Mouse (Mus musculus): ENCODE data around the gene Stub1.

The Stub1 gene

DNA sequence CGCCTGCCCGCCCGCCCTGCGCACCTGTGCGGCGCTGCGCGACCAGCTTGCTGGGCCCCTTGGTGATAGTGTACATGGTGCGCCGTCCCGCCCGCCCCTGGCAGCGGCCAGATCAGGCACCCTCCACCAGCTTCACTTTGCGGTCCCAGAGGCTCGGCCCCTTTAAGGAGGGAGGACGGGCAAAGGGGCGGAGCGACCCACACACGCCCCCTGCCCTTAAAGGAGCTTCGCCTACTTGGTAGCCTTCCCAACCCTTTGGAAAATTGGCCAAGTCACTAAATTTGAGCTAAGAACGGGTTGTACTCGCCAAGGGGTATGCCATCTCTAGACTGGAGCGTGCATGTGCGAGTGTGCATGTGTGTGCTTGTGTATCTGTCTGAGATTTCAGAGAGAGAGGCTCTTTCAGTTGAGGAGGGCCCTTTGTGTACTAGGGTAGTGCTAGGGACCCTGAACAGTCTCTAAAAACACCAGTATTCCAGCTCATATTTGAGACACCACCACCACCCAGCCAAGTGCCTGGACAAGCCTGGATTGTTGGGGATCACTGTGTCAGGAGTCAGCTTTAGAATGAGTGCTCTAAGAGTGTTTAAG is 35.5 kb upstream of the Stub1 start, which contains the start of gene Mcrip2:
Gene Mcrip2, minus strand, starts transcription at position 164 of the 591 bp plus-strand sequence.
- DNase-seq (ENCODE audit: low read depth), result peak; percentile 81

DNA sequence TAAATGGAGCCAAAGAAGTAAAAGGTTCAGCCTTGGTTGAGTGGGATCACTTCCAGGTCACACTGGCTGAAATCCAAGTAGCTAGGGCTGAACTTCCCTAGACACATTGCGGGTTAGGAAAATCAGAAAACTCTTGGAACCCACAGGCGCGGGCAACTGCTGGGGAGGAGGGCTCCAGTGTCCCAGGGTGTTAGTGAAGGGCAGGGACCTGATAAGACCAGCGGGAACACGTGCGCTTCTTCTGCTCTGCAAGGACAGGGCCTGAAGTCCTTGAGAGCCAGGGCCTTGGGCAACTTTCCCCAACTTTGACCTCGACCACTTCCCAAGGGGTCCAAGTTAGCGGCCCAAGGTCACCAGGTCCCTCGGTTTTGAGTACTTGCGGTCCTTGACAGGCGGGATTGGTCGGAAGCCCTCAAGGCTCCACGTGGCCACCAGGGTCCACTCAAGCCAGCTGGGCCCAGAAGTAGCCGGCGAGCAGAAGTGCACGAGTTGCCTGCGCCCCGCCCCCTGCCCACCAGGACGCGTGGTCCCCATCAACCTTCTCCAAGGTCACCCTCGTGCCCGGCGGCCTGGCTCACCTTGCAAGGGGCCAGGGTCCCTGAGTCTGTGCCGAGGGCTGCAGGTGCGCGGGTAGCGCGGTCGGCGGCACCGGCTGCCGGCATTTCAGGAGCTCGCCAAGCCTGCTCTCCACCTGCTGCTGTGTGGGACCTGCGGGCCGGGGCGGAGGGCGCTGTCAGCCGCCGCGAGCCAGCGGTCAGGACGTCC is 34.8 kb upstream of the Stub1 start:
- DNase-seq (ENCODE audit: low read depth), result no peak

DNA sequence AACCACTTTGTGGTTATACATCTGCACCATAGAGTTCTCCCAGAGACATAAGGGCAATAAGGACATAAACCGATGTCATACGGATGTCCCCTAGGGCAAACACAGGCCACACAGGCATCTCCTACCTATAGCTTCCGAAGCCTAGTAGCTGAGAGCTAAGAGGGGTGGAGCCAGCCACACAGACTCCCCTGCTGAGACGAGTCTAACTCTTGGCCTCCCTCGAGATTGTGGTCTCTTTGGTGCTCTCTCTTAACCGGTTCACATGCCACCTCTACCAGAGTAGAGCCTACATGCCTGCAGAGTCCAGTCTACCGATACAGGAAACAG is 34.3 kb upstream of the Stub1 start:
- peak; percentile 57 for DNase-seq (ENCODE audit: low read depth)

DNA sequence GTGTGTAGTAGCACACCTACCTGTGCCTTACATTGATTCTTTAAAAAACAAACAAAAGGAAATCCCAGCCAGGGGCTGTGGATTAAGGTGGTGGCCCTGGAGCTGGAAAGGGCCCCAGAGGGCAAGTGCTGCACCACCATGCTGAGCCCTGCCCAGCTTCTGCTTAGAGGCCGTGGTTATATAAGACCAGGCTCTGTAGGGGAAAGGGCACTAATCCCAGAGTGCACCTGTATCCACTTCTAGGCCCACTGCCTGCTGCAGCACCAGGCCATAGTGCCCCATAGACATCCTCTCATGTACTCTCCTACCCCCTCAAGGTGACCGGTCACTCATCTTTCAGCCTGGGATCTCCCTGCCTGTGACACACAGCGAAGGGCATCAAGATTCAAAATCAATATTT is 33.0 kb upstream of the Stub1 start:
- DNase-seq (ENCODE audit: low read depth), result no peak

DNA sequence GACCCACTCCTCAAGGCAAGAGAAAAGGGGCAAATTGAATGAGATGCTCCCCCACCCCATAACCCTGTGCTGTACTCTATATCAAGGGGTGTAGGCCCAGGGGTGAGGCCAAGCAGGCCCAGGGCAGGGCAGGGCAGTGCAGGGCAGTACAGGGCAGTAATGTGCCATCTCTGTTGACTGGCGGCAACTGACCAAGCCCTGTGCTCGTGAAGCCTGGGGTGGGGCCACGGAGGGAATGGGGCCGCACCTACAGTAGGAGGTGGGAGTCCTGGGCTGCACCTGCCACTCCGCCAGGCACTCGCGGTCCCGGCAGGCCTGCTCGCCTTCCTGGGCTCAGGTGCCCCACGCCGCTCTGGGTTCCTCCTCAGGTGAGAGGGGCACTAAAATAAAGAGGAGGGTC is 32.1 kb upstream of the Stub1 start:
- no peak for DNase-seq (ENCODE audit: low read depth)

DNA sequence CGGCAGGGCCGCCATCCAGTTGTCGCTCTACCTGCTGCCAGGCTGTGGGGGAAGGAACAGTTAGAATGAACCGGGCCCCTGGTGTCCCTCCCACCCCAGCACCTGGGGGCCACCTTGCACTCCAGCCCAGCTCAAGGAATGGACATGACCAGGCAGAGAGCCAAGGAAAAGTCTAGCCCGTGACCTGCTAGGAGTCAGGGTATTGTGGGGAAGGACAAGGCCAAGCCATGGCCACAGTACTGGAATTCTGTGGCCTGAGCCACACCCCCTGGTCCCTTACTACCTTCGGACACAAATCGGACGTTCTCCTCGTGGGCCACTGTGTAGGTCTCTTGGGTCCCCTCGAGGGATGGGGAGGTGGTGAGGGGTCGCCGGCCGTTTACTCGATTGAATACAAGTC is 31.1 kb upstream of the Stub1 start:
- no peak for DNase-seq (ENCODE audit: low read depth)

DNA sequence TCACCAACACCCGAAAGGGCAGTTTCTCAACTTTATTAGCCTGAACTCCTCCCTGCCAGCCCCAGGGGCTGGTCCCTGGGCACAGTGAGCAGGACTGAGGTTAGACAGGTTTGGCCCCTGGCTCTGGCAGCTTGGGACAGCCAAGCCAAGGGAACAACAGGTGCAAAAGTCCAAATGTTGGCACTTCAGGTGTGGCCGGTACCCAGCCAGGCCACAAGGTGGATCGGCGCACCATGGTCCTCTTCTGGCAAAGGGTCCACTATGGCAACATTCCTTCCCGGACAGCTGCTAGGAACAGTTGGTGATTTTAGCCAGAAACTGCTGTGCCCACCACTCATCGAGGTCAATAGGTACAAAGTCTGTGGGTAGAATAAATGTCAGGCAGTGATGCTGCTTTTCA is 30.5 kb upstream of the Stub1 start:
- DNase-seq (ENCODE audit: low read depth), result no peak

- DNase-seq (ENCODE audit: low read depth), result no peak
These were observed 28.8 kb upstream of the Stub1 start for GRCm38 (mm10) chr17:25861704-25862612.

- DNase-seq (ENCODE audit: low read depth), result peak; percentile 96
These were observed 27.9 kb upstream of the Stub1 start, which contains the start of gene Wdr90 for GRCm38 (mm10) chr17:25860832-25861703. Gene Wdr90, minus strand, starts transcription at chr17:25861501.

DNA sequence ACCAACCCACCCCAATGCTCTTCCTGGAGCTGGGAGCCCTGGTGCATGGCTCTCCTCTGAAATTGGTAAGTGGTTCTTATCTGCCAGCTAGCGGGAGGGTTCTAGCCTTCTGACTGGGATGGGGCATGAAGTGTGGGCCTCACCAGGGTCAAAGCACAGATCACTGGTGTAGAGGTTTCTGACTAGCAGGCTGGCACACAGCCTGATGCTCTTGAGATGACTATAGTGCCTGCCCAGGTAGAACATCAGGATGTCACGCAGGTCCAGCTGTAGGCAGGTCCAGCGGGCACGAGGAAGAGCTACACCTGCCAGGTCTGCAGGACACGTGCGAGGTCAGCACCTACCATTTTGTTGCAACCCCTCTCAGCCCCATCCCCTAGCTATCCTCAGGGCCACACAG is 27.0 kb upstream of the Stub1 start:
- DNase-seq (ENCODE audit: low read depth), result no peak

DNA sequence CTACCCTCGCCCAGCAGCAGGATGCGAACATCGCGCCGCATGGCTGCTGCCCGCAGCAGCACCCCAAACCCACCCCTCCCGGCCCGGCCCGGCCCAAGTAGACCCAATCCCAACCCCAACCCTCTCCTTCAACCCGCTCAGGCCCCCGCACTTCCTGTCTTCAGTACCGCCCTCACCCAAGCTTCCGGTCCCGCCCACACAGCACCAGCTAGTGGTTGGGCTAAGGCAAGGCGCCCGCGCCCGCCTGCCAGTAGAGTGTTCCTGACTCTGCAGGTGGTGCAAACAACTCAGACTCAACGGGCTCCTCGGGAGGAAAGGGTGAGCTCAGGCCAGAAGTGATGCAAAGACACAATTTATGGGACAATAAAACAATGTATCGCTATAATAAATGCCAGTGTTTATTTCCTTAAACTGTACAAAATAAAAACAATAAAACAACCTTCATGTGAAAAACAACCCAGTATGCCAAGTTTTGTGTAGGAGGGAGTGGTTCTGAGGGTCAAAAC is 11.2 kb upstream of the Stub1 start, which contains the start of gene Rhot2:
Gene Rhot2, minus strand, starts transcription at position 456 of the 506 bp plus-strand sequence.
- peak; percentile 98 for DNase-seq (ENCODE audit: low read depth)

- DNase-seq (ENCODE audit: low read depth), result no peak
These were observed 10.6 kb upstream of the Stub1 start for GRCm38 (mm10) chr17:25843636-25844395.

DNA sequence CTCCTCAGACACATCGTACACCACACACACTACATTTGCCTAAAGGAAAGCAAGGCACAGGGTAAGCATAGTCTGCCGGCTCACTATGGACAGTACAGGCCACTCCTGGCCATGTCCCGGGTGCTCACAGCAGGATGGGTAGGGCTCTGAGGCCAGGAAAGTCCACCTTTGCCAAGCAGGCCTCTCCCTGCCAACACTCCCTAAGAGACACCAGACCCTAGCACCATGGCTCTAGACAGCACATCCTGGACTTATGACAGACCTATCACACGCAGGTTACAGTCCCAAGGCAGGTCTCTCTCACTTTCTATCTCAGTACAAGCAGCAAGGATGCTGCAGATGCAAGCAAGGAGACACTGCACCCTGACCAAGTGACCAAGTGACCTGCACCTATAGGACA is 9.9 kb upstream of the Stub1 start:
- DNase-seq (ENCODE audit: low read depth), result no peak

GRCm38 (mm10) chr17:25842509-25842908 is 9.3 kb upstream of the Stub1 start:
- no peak for DNase-seq (ENCODE audit: low read depth)

- no peak for DNase-seq (ENCODE audit: low read depth)
These were observed 8.1 kb upstream of the Stub1 start, which contains the start of gene Gm20683 for GRCm38 (mm10) chr17:25841117-25841880. Gene Gm20683, minus strand, starts transcription at chr17:25841763.

DNA sequence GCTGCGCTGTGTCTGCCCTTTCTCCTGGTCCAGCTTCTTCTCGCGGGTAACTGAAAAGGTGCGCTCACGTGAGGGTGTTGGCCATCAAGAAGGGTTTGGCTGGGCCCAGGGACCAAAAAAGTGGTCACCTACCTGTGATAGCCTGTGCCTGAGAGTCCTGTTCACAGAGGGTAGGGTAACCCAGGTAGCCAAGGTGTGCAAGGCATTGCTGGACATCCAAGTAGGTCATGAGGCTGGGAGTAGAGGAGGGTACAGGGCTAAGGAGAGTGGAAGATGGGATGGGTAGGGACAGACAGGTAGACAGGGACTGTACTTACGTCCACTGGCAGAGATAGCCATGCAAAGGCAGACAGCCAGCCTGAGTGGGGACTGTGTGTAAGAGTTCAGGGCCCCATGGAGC is 7.3 kb upstream of the Stub1 start:
- no peak for DNase-seq (ENCODE audit: low read depth)

DNA sequence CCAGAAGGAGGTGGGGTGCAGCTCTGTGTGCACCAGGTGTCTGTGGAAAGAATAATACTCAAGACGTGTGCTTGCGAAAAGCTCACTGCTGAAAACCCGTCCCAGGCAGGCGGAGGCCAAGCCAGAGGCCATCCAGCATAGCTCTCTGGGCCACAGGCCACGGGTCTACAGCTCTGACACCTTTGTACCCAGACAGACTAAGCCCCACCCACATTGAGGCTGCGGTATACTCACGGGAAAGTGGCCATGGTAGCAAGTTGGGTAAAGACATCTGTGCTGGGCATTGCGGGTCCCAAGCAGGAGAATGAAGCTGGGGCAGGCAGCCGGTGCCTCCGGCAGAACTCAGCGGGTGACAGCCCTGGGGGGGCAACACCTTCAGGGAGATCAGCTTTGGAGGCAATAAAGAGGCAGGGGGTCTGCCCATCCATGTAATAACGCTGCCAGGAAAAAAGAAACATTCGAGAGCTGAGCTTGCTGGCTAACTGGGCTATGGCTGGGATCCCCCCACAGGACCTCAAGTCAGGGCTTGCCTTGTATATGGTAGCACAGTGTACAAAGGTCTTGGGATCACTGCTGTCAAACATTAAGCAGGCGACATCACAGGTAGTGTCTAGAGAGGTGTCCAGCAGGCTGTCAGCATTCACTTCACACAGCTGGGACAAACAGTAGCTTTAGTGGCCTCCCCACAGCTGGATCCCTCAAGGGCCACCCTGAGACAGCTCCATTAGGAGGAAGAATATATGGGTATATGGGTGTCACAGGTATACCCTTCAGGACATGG is 6.4 kb upstream of the Stub1 start:
- DNase-seq (ENCODE audit: low read depth), result no peak

GRCm38 (mm10) chr17:25838904-25839303 is 5.7 kb upstream of the Stub1 start:
- DNase-seq (ENCODE audit: low read depth), result no peak

- DNase-seq (ENCODE audit: low read depth), result peak; percentile 44
These were observed 4.3 kb upstream of the Stub1 start for GRCm38 (mm10) chr17:25837533-25837932.
